Mouse (Mus musculus) E14TG2a.4 (cell line): Measurements from ENCODE around the gene Ceacam16.

Experiments used
- H3K27me3 ChIP-seq: 2 replicates; pipeline ENCODE4 v1.6.1; 2014; ENCODE audit warnings: low read length, control low read depth; ENCODE audit not compliant: insufficient read depth
- H3K36me3 ChIP-seq: 2 replicates; pipeline ENCODE4 v1.6.1; 2014; ENCODE audit warnings: low read length, control low read depth; ENCODE audit not compliant: insufficient read depth
- H3K4me1 ChIP-seq: replicated peaks from 2 replicates; pipeline ENCODE4 v1.6.1; 2014; ENCODE audit warnings: low read depth, low read length, control low read depth
- H3K4me3 ChIP-seq: replicated peaks from 2 replicates; pipeline ENCODE4 v1.5.1; 2014; ENCODE audit warnings: mild to moderate bottlenecking, low read length
- H3K9me3 ChIP-seq: 2 replicates; pipeline ENCODE4 v1.6.1; 2014; ENCODE audit warnings: low read length, control low read depth
- CTCF ChIP-seq: conservative IDR thresholded peaks from 2 replicates; pipeline ENCODE4 v1.5.1; 2014; ENCODE audit warnings: low read length
- NANOG ChIP-seq: IDR thresholded peaks from 2 replicates; pipeline ENCODE4 v1.6.1; 2014; ENCODE audit warnings: borderline replicate concordance, low read length, mixed read lengths
- POU5F1 ChIP-seq: IDR thresholded peaks from 2 replicates; pipeline ENCODE4 v1.6.1; 2014; ENCODE audit warnings: low read length, borderline replicate concordance

The Ceacam16 gene

DNA sequence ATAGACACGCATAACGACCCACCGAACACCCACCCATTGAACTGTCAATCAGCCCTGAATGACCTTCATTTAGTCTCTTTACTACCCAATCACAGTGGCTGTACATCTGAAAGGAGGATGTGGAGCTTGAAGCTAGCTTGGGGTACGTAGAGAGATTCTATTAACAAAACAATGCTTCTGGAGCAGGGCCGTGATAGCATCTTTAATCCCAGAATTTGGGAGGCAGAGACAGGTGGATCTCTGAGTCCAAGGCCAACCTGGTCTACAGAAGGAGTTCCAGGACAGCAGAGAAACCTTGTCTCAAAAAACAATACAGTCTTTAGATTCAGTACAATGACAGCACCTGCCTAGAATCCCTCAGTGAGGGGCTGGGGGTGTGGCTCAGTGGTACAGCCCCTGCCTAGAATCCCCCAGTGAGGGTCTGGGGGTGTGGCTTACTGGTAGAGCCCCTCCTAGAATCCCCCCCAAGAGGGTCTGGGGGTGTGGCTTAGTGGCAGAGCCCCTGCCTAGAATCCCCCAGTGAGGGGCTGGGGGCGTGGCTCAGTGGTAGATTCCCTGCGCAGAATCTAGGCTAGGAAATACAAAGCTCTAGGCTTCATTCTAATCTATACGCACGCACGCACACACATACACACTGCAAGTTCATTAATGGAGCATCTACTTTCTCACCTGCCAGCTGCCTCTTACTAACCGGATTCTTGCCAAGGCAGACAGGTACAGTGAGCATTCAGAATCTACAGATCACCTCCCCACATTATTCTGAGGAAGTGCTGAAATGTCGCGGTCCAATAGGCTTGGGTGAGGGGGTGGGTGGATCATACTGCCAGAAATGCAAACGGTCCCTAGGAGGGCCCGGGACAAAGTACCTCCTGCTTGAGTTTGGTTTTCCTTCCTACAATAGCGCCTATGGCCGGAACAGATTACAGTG, 45.5 kb downstream of the Ceacam16 start:
- peaks cover 75% of the 10 kb centered on the region for H3K4me1 ChIP-seq
- TF ChIP-seq POU5F1 (no peak), NANOG (peak; percentile 22; the same call in 1 of the 2 replicates)
- no peaks in the 10 kb centered on the region for H3K27me3 ChIP-seq
- H3K36me3 ChIP-seq, result peaks cover 72% of the 10 kb centered on the region
- peak overlapping the region; percentile 84 for H3K4me3 ChIP-seq
- H3K9me3 ChIP-seq, result peaks cover 38% of the 10 kb centered on the region

DNA sequence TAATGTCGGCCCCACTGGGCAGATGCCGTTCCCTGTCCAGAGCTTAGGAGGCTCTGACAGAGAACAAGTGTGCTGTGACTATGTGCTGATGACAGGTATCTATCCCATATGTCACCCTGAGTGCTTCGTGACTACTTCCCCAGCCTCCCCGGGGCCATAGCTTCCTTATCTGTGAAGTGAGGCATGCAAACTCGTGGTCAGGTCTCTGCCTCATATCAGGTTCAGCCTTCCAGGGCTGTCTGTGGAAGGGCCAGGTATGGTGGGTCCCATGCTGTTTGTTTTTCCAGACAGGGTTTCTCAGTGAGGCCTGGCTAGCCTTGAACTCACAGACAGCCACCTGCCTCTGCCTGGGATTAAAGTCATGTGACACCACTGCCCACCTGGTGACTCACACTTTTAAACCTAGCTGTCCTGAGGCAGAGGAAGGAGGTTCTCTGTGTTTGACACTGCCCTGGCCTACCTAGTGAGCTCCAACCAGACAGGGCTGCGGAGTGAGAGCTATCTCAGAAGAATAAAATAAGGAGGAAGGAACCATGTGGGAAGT, 47.4 kb downstream of the Ceacam16 start:
- Histone ChIP-seq H3K4me3 (no peak overlapping the region), H3K27me3 (no peaks in the 10 kb centered on the region), H3K36me3 (peaks cover 77% of the 10 kb centered on the region), H3K9me3 (peaks cover 40% of the 10 kb centered on the region), H3K4me1 (peaks cover 75% of the 10 kb centered on the region)
- TF ChIP-seq POU5F1 (no peak), NANOG (no peak), CTCF (no peak)

DNA sequence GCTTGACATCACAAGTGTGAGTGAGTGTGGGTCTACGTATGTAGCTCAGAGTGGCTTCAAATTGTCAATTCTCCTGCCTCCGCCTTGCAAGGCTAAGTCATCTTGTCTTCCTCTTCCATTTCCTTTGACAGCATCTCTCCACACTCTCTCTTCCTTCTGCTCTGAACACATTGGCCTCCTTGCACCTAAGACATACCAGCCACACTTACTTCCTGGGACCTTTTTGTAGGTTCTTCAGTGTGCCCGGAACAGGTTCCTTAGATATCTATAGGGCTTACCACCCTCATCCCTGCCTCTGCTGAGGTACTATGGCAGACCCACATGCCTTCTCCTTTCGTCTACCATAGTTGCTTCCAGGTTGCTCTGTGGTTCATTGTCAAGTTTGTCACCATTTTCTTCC, 47.9 kb downstream of the Ceacam16 start:
- no peak for TF ChIP-seq POU5F1
- no peak for TF ChIP-seq CTCF
- no peak for TF ChIP-seq NANOG
- no peaks in the 10 kb centered on the region for H3K27me3 ChIP-seq
- H3K4me1 ChIP-seq, result peaks cover 75% of the 10 kb centered on the region
- no peak overlapping the region for H3K4me3 ChIP-seq
- peaks cover 77% of the 10 kb centered on the region for H3K36me3 ChIP-seq
- peaks cover 40% of the 10 kb centered on the region for H3K9me3 ChIP-seq

DNA sequence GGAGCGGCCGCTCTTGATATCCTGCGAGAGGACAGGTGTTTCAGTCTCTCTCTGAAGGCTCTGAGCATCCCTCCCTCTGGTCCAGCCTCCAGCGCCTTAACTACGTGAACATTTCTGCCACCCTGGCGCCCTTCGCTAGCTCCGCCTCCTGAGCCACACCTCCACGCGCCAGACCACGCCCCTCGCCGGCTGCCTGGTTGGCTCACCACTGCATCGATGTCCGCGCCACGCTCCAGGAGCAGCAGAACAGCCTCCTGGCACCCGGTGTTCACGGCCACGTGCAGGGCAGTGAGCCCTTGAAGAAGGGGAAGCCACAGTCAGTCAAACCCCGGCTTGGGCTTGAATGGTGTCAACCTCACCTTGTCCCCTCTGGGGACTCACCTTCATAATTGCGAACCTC, 50.0 kb downstream of the Ceacam16 start:
- peaks cover 77% of the 10 kb centered on the region for H3K4me1 ChIP-seq
- H3K27me3 ChIP-seq, result no peaks in the 10 kb centered on the region
- H3K9me3 ChIP-seq, result peaks cover 40% of the 10 kb centered on the region
- TF ChIP-seq CTCF (no peak), NANOG (no peak), POU5F1 (no peak)
- H3K36me3 ChIP-seq, result peaks cover 85% of the 10 kb centered on the region
- H3K4me3 ChIP-seq, result 0 out of 2 replicates have a peak overlapping the region, but pooled peaks have one; percentile 35

DNA sequence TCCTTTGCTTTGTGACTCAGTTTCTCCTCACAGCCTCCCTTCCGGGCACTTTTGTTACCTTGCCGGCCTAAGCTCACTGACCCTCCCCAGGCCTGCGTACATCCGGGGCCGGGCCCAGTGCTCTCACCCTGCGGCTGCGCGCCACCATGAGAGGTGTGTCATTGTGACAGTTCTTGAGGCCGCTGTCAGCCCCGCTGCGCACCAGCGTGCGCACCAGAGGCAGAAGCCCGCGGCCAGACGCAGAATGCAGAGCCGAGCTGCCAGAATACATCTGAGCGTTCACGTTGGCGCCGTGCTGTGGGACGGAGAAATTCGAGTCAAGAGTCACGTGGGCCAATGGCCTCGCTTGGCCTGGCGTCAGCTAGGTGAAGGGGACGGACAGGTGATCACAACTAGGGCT, 51.7 kb downstream of the Ceacam16 start:
- Histone ChIP-seq H3K27me3 (no peaks in the 10 kb centered on the region), H3K9me3 (peaks cover 27% of the 10 kb centered on the region), H3K4me1 (peaks cover 64% of the 10 kb centered on the region), H3K36me3 (peaks cover 74% of the 10 kb centered on the region), H3K4me3 (peak overlapping the region; percentile 49)
- TF ChIP-seq NANOG (no peak), CTCF (no peak), POU5F1 (no peak)

DNA sequence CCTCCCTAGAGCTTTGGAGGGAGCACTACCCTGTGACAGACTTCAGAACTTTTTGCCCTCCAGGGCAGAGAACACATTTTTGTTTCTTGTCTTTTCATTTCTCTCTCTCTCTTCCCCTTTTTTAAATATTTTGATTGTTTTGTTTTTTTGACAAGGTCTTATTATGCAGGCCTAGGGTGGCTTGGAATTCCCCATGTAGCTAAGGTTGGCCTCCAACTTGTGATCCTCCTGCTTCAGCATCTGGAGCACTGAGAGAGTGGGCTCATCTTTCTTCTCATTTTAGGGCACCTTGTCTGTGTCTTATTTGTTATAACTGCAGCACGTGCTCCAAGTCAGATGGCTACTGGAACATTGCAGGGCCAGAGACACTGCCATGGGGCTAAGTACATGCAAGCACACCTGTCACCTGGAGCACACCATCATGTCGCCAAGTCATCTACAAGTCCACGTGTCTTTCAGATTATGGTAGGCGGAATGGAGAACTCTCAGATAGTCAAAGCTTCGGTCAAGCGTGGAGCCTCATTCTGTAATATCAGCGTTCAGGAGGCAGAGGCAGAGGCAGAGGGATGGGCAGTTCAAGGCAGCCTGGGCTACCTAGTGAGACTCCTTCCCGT, 54.6 kb downstream of the Ceacam16 start:
- 0 out of 2 replicates have a peak, but pooled peaks cover 2% of the 10 kb centered on the region for H3K9me3 ChIP-seq
- no peaks in the 10 kb centered on the region for H3K27me3 ChIP-seq
- H3K4me1 ChIP-seq, result peaks cover 51% of the 10 kb centered on the region
- TF ChIP-seq CTCF (no peak), POU5F1 (no peak), NANOG (no peak)
- no peak overlapping the region for H3K4me3 ChIP-seq
- H3K36me3 ChIP-seq, result peaks cover 45% of the 10 kb centered on the region

DNA sequence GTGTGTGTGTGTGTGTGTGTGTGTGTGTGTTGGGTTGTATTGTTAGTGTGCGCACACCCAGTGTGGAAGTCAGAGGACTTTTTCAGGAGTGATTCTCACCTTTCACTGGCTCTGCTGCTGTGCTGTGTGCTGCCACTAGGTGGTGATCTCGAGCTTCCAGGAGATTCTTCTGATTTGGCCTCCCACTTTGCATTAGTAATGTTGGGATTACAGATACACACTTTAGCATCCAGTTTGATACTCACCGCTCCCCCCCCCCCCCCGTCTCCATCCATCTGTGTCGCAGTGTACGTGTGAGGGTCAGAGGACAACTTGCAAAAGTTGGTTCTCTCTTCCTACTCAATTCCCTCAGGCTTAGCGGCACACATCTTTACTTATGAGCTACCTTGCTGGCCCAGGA, 58.1 kb downstream of the Ceacam16 start:
- Histone ChIP-seq H3K27me3 (no peaks in the 10 kb centered on the region), H3K9me3 (no peaks in the 10 kb centered on the region), H3K4me1 (peaks cover 18% of the 10 kb centered on the region), H3K36me3 (peaks cover 11% of the 10 kb centered on the region), H3K4me3 (no peak overlapping the region)
- TF ChIP-seq CTCF, result peak; percentile 78
- no peak for TF ChIP-seq NANOG
